ENCODE assay signal across 8 mouse cellular contexts in the genomic region with DNA sequence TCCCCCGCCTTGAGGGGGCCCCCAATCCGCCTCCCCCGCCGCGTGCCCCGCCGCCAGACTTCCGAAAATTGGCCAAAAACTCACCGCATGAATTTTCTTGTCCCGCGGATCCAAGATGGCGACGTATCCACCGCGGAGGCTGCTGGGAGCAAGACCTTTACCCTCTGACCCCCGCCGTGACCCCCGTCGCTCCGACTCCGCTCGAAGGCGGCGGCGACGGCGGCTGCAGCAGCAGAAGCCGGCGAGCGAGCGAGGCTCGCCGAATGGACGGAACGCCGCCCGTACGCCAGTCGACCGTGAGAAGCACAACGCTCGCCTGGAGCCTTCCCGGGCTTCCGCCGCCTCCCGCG. TPM values are rescaled to one million over a fixed set of nuclear protein-coding genes. Genes with fewer than 3 reads are reported as not detected.
DNase-seq lines count a peak whose midpoint lies in the region; ATAC-seq and TF ChIP-seq lines count a peak whose summit lies in the region.

TSS of gene Cnot2 (minus strand) at position 143 of the 350 bp plus-strand sequence.

- peak within 1 kb of the TSS; percentile 81 for H3ac ChIP-seq in myocyte (ENCODE audit: control insufficient read depth, insufficient read length)

- H3K27me3 ChIP-seq in heart, embryonic 11.5 days (ENCODE audit: control insufficient read depth, insufficient read depth, low read length): no peaks in the 10 kb centered on the region
- H3K27me3 ChIP-seq in kidney, embryonic 16.5 days (ENCODE audit: insufficient read depth, low read length): no peaks in the 10 kb centered on the region
- H3K27me3 ChIP-seq in liver, adult 2 months (ENCODE audit: control insufficient read depth, insufficient read depth, low read length): no peaks in the 10 kb centered on the region
- H3K27me3 ChIP-seq in myocyte (ENCODE audit: control insufficient read depth, insufficient read depth, insufficient read length): no peaks in the 10 kb centered on the region
- no peaks in the 10 kb centered on the region for H3K27me3 ChIP-seq in splenic B cell, adult 2 months (ENCODE audit: control insufficient read depth, insufficient read depth, low read length, poor library complexity, severe bottlenecking)

- no peak for TF ChIP-seq CTCF in liver, adult 2 months (IDR thresholded peaks at IDR 0.05; ENCODE audit: low read depth, low read length)

- peak; percentile 76 for ATAC-seq in erythroblast, adult 5-6 weeks (replicated peaks; ENCODE audit: low FRiP score, poor library complexity, severe bottlenecking)
- ATAC-seq in heart, embryonic 11.5 days (replicated peaks; ENCODE audit: insufficient number of reproducible peaks, low FRiP score, low TSS enrichment): peak; percentile 90
- no peak; the same call in 1 of the 2 replicates for ATAC-seq in kidney, embryonic 16.5 days (ENCODE audit: low FRiP score, low TSS enrichment)

- peak; percentile 68; the same call in 1 of the 2 replicates for TF ChIP-seq POLR2A in liver, adult 2 months (IDR thresholded peaks at IDR 0.05; ENCODE audit: extremely low read depth, insufficient read depth, low read length)
- peak; percentile 81 for TF ChIP-seq POLR2A in myocyte (IDR thresholded peaks at IDR 0.05; ENCODE audit: insufficient read length, low read depth)

- peaks cover 11% of the 10 kb centered on the region; the same call in 1 of the 2 replicates for H3K79me2 ChIP-seq in liver, adult 2 months (ENCODE audit: control insufficient read depth, insufficient read depth, low read length)
- peaks cover 44% of the 10 kb centered on the region for H3K79me2 ChIP-seq in myocyte (ENCODE audit: control insufficient read depth, insufficient read depth)

- peaks cover 3% of the 10 kb centered on the region; the same call in 1 of the 2 replicates for H3K36me3 ChIP-seq in heart, embryonic 11.5 days (ENCODE audit: control insufficient read depth, insufficient read depth, low read length)
- H3K36me3 ChIP-seq in kidney, embryonic 16.5 days (ENCODE audit: insufficient read depth, low read length): 0 out of 2 replicates have a peak, but pooled peaks cover 4% of the 10 kb centered on the region
- peaks cover 2% of the 10 kb centered on the region; the same call in 1 of the 2 replicates for H3K36me3 ChIP-seq in liver, adult 2 months (ENCODE audit: control insufficient read depth, insufficient read depth, low read length)
- no peaks in the 10 kb centered on the region for H3K36me3 ChIP-seq in myocyte (ENCODE audit: control insufficient read depth, insufficient read depth)
- H3K36me3 ChIP-seq in splenic B cell, adult 2 months (ENCODE audit: control insufficient read depth, insufficient read depth, low read length, poor library complexity, severe bottlenecking): peaks cover under 1% of the 10 kb centered on the region; the same call in 1 of the 2 replicates

- peak within 1 kb of the TSS; percentile 98 for H3K27ac ChIP-seq in heart, embryonic 11.5 days (ENCODE audit: low read depth, low read length)
- peak within 1 kb of the TSS; percentile 99 for H3K27ac ChIP-seq in kidney, embryonic 16.5 days (ENCODE audit: low read length)
- peak within 1 kb of the TSS; percentile 99 for H3K27ac ChIP-seq in liver, adult 2 months (replicated peaks; ENCODE audit: insufficient read depth, low read depth, low read length)

- under 1% methylated on average over 44 of the region's 47 CpGs for WGBS in heart, embryonic 11.5 days (ENCODE audit: insufficient replicate concordance)
- 0% methylated on average over 47 of the region's 47 CpGs for WGBS in kidney, embryonic 16.5 days
- WGBS in liver, adult 2 months: 2% methylated on average over 44 of the region's 47 CpGs

- peak within 1 kb of the TSS; percentile 83 for H3K4me2 ChIP-seq in heart, embryonic 11.5 days
- peak within 1 kb of the TSS; percentile 77 for H3K4me2 ChIP-seq in kidney, embryonic 16.5 days (replicated peaks; ENCODE audit: low read depth, low read length)
- peak within 1 kb of the TSS; percentile 79 for H3K4me2 ChIP-seq in myocyte (ENCODE audit: low read depth)

- DNase-seq in B cell, adult 2 months: peak; percentile 95 to 96
- DNase-seq in brain, adult 2 months (ENCODE audit: low read depth, low spot score): peak; percentile 97
- DNase-seq in liver, adult 2 months (ENCODE audit: extremely low read depth, low read depth, low spot score): peak; percentile 73
- peak; percentile 93 for DNase-seq in splenic B cell, adult 2 months (ENCODE audit: low read depth, low spot score)

- peak within 1 kb of the TSS; percentile 98 for H3K9ac ChIP-seq in heart, embryonic 11.5 days (ENCODE audit: low read depth, low read length)
- peak within 1 kb of the TSS; percentile 95 for H3K9ac ChIP-seq in kidney, embryonic 16.5 days (replicated peaks; ENCODE audit: low read length)
- peak within 1 kb of the TSS; percentile 99 for H3K9ac ChIP-seq in liver, adult 2 months (ENCODE audit: low read depth, low read length)

- peaks cover 7% of the 10 kb centered on the region; the same call in 1 of the 2 replicates for H3K4me1 ChIP-seq in heart, embryonic 11.5 days (ENCODE audit: control insufficient read depth, insufficient read depth, low read length)
- H3K4me1 ChIP-seq in kidney, embryonic 16.5 days (ENCODE audit: insufficient read depth, low read length): peaks cover 6% of the 10 kb centered on the region; the same call in 1 of the 2 replicates
- H3K4me1 ChIP-seq in liver, adult 2 months (ENCODE audit: control insufficient read depth, insufficient read depth, low read length): peaks cover 5% of the 10 kb centered on the region; the same call in 1 of the 2 replicates

- peak within 1 kb of the TSS; percentile 98 for H3K4me3 ChIP-seq in heart, embryonic 11.5 days (ENCODE audit: low read depth, low read length)
- H3K4me3 ChIP-seq in kidney, embryonic 16.5 days (ENCODE audit: low read length): peak within 1 kb of the TSS; percentile 79
- H3K4me3 ChIP-seq in liver, adult 2 months (ENCODE audit: insufficient read depth, low read depth, low read length): peak within 1 kb of the TSS; percentile 99
- peak within 1 kb of the TSS; percentile 68 for H3K4me3 ChIP-seq in myocyte

- H3K9me3 ChIP-seq in heart, embryonic 11.5 days (replicated peaks; ENCODE audit: control insufficient read depth, low read length): no peaks in the 10 kb centered on the region
- no peaks in the 10 kb centered on the region for H3K9me3 ChIP-seq in kidney, embryonic 16.5 days (ENCODE audit: low read length)

TF ChIP-seq in myocyte, 11 proteins besides CTCF, POLR2A, EP300 and RAD21:
- TF ChIP-seq USF1 (IDR thresholded peaks at IDR 0.05; ENCODE audit: low read depth) (no peak), POLR2AphosphoS2 (IDR thresholded peaks at IDR 0.05; ENCODE audit: insufficient read length, low read depth) (peak; percentile 61), TCF3 (IDR thresholded peaks at IDR 0.05; ENCODE audit: insufficient read length, low read depth) (no peak), MYOD1 (IDR thresholded peaks at IDR 0.05; ENCODE audit: control insufficient read depth in 1 of 3, insufficient read length in 2 of 3, low read depth in 2 of 3) (no peak), MYOG (IDR thresholded peaks at IDR 0.05; ENCODE audit: control insufficient read depth in 1 of 3, insufficient read depth in 1 of 3, insufficient read length in 2 of 3, low read depth in 2 of 3) (no peak), E2F4 (IDR thresholded peaks at IDR 0.05; ENCODE audit: insufficient read depth) (no peak)

RNA-seq across cellular contexts. Expression of gene Cnot2, which starts in this region (rescaled TPM):
- total RNA-seq in erythroblast, adult 5-6 weeks (2015; ENCODE audit: low replicate concordance): 31.9 and 34.3 TPM in 2 replicates
- 47.1 and 60.4 TPM in 2 replicates for total RNA-seq in erythroblast, adult 5-6 weeks (2017; ENCODE audit: low replicate concordance)
- polyA plus RNA-seq in heart, embryonic 11.5 days (2014; fragmentation: Nextera tagmentation; extraction: Ambion mirVana): 75.8 and 93.6 TPM in 2 replicates
- 108 and 110 TPM in 2 replicates for polyA plus RNA-seq in kidney, embryonic 16.5 days (2015; fragmentation: Nextera tagmentation; extraction: Ambion mirVana)
- total RNA-seq in liver, adult 2 months (2014; rRNA removed): 35.8 and 39.0 TPM in 2 replicates
- 11.6 and 14.0 TPM in 2 replicates for polyA plus RNA-seq in liver, adult 2 months (2012; rRNA removed)
- 23.8 TPM for polyA plus RNA-seq in myocyte (2012; fragmentation: generic; extraction: Trizol)
